Mouse (Mus musculus) cortical plate, adult 2 months (tissue): ENCODE results near the gene Arl8a.

Experiments
- CTCF ChIP-seq: fragments of 200-500 bp; IDR thresholded peaks from 2 replicates; pipeline ENCODE4 v1.5.1; 2011; ENCODE audit warnings: mild to moderate bottlenecking, control low read depth, low read length; ENCODE audit not compliant: insufficient read depth; ENCODE audit errors: extremely low read depth
- POLR2A ChIP-seq: fragments of 200-500 bp; IDR thresholded peaks from 2 replicates; pipeline ENCODE4 v1.6.1; 2011; ENCODE audit warnings: mild to moderate bottlenecking, low read length, control low read depth; ENCODE audit not compliant: insufficient read depth; ENCODE audit errors: extremely low read depth

- no peak for TF ChIP-seq CTCF
- TF ChIP-seq POLR2A: no peak
Measured at GRCm38 (mm10) chr1:135148996-135149395, 2.4 kb downstream of the Arl8a start.
